Mouse (Mus musculus) C2C12 (cell line): ENCODE data around the gene Sfmbt2. TPM values are rescaled to one million over a fixed set of nuclear protein-coding genes. Genes with fewer than 3 reads are reported as not detected.
A peak's percentile ranks its signal among the peaks of the same experiment; 100 is the strongest.

ENCODE experiments used
- H3K27me3 ChIP-seq: one replicate; pipeline ENCODE4 v1.6.1; 2011; ENCODE audit not compliant: control insufficient read depth, insufficient read depth, insufficient read length
- H3K36me3 ChIP-seq: one replicate; pipeline ENCODE4 v1.6.1; 2011; ENCODE audit not compliant: control insufficient read depth, insufficient read depth
- H3K4me3 ChIP-seq: one replicate; pipeline ENCODE4 v1.5.1; 2011; ENCODE audit warnings: mild to moderate bottlenecking, control low read depth; ENCODE audit not compliant: poor library complexity, insufficient read depth, severe bottlenecking
- H3K79me2 ChIP-seq: one replicate; pipeline ENCODE4 v1.6.1; 2011; ENCODE audit not compliant: control insufficient read depth, insufficient read depth
- H3K79me3 ChIP-seq: one replicate; pipeline ENCODE4 v1.6.1; 2011; ENCODE audit warnings: low read depth, control low read depth
- H3ac ChIP-seq: one replicate; pipeline ENCODE3; 2011; ENCODE audit warnings: low read depth; ENCODE audit not compliant: control insufficient read depth, insufficient read length
- CEBPB ChIP-seq: IDR thresholded peaks from one replicate; pipeline ENCODE4 v1.6.1; 2011; ENCODE audit warnings: low read depth, mild to moderate bottlenecking, control low read depth, moderate library complexity
- CTCF ChIP-seq: IDR thresholded peaks from one replicate; pipeline ENCODE4 v1.5.1; 2011; ENCODE audit not compliant: control insufficient read depth, insufficient read depth, insufficient read length
- FOSL1 ChIP-seq: IDR thresholded peaks from one replicate; pipeline ENCODE4 v1.8.0; 2011; ENCODE audit warnings: mild to moderate bottlenecking, low read length; ENCODE audit not compliant: poor library complexity, insufficient read depth, severe bottlenecking
- MAX ChIP-seq: IDR thresholded peaks from one replicate; pipeline ENCODE4 v1.6.1; 2011; ENCODE audit warnings: mild to moderate bottlenecking, control low read depth
- MYOD1 ChIP-seq: IDR thresholded peaks from one replicate; pipeline ENCODE4 v1.6.1; 2011; ENCODE audit warnings: low read depth; ENCODE audit not compliant: control insufficient read depth, insufficient read length
- MYOG ChIP-seq: IDR thresholded peaks from one replicate; pipeline ENCODE4 v1.6.1; 2011; ENCODE audit not compliant: control insufficient read depth, insufficient read length; ENCODE audit errors: extremely low read depth
- USF1 ChIP-seq: IDR thresholded peaks from one replicate; pipeline ENCODE4 v1.6.1; 2011; ENCODE audit warnings: low read depth, mild to moderate bottlenecking, control low read depth, moderate library complexity
- polyA plus RNA-seq: library from polyadenylated mRNA; unstranded; fragments of >200 nt; fragmentation: generic; extraction: Trizol; gene quantifications from one replicate; pipeline ENCODE4 v1.2.1, GENCODE M21; 2012; ENCODE audit warnings: missing spikeins

Sfmbt2 gene
- polyA plus RNA-seq, 1 experiment = 0.11 TPM

DNA sequence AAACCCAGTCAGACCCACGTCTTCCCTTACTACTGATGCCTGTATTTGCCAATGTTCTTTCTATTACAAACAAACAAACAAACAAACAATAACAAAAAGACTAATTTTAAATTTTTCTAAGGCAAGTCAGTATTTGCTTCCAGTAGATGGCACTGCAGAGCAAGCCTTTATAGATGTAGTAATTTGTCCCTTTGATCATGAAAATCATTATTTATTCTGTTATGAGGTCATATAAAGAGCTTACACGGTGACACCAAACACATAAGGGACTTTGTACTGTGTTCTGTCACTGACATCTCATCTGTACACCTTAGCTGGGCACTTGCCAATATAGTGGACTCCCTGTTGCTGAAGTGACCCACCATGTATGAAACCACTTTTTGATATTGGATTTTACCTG lies 4.0 kb upstream of the Sfmbt2 start:
- H3K36me3 ChIP-seq = no peaks in the 10 kb centered on the region
- H3K4me3 ChIP-seq = no peak overlapping the region
- H3ac ChIP-seq = no peak overlapping the region
- TF ChIP-seq MYOD1 = no peak
- no peaks in the 10 kb centered on the region for H3K79me3 ChIP-seq
- no peaks in the 10 kb centered on the region for H3K79me2 ChIP-seq
- peaks cover 6% of the 10 kb centered on the region for H3K27me3 ChIP-seq

DNA sequence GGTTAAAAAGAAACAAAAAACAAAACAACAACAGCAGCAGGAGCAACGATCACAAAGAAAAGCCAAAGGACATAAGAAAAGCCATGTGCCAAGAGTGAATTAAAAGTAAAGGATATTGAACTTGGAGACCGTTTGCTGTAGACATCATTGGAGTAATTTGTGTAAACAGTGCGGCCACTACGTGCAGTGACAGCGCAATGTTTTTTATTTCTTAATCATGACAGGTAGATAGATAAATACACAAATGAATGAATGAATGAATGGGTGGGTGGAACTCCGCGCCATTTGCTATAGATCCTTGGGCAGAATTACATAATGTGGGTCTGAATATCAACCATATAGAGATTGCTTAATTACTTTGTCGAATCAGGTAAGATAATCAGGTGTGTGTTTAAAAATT lies 634 bp upstream of the Sfmbt2 start:
- Histone ChIP-seq H3ac (no peak overlapping the region), H3K36me3 (no peaks in the 10 kb centered on the region), H3K79me3 (no peaks in the 10 kb centered on the region), H3K4me3 (no peak overlapping the region), H3K79me2 (no peaks in the 10 kb centered on the region), H3K27me3 (peaks cover 17% of the 10 kb centered on the region)
- TF ChIP-seq FOSL1 = no peak
- no peak for TF ChIP-seq MAX
- TF ChIP-seq CEBPB = no peak
- TF ChIP-seq MYOD1 = no peak
- no peak for TF ChIP-seq USF1
- no peak for TF ChIP-seq MYOG
- TF ChIP-seq CTCF = no peak

DNA sequence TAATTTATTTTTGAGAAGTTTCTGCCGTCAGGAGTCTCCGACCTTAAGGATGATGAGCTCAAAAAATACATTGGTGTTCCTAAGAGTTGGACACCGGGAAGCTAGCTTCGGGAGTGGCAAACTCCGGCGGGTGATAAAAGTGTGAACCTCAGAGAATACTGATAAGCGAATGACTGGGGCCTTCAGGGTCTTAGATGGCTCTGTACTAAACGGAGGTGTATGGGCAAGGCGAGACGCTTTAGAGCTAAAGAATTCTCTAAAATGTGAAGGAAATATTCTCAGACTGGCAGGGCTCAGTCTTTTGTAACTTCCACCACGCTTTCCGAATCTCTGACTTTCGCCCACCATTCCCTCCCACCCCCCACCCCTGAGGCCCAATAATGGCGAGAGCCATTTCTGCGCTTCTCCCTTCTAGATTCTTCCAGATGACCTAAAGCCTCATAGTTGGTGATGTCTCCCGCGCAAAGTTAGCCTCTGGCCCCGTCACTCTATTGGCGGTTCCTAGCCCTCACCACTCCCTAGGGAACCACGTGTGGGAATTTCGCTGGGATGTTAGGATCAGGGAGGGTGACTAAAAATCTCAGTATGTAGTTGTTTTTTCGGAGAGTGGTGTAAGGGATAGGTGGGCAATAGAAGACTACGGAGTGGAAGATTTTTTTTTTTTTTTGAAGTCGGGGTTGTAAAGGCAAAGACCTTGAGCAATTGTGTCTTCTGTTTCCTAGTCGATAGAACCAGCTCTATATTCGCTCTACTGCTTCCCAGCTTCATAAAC lies 563 bp downstream of the Sfmbt2 start:
- peaks cover 22% of the 10 kb centered on the region for H3K27me3 ChIP-seq
- H3K79me3 ChIP-seq = no peaks in the 10 kb centered on the region
- TF ChIP-seq MYOD1 = no peak
- TF ChIP-seq MAX = no peak
- TF ChIP-seq USF1 = no peak
- TF ChIP-seq CTCF = no peak
- no peak for TF ChIP-seq MYOG
- no peak for TF ChIP-seq CEBPB
- no peak for TF ChIP-seq FOSL1
- H3ac ChIP-seq = no peak overlapping the region
- H3K36me3 ChIP-seq = no peaks in the 10 kb centered on the region
- H3K79me2 ChIP-seq = no peaks in the 10 kb centered on the region
- no peak overlapping the region for H3K4me3 ChIP-seq

DNA sequence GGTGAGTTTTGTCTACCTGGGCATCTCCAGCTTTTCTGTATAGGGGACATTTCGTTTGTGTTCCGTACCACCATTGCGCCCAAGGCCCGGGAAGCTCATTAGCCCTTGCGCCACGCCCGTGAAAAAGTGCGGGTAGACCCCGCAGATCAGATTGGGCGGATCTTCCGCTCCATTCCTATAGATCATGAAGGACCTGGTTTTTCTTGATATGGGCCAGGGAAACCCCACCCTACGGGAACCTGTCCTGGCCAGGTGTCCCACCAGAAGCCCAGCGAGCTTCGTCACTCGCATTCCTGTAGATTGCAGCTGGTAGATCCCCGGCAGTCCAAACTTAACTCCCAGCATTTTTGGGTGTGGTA lies 1.1 kb downstream of the Sfmbt2 start:
- Histone ChIP-seq H3K27me3 (peaks cover 22% of the 10 kb centered on the region), H3ac (no peak overlapping the region), H3K79me3 (no peaks in the 10 kb centered on the region), H3K79me2 (no peaks in the 10 kb centered on the region), H3K36me3 (no peaks in the 10 kb centered on the region), H3K4me3 (no peak overlapping the region)
- TF ChIP-seq MYOG (no peak), USF1 (no peak), CTCF (no peak), MAX (no peak), MYOD1 (no peak), CEBPB (no peak), FOSL1 (no peak)

DNA sequence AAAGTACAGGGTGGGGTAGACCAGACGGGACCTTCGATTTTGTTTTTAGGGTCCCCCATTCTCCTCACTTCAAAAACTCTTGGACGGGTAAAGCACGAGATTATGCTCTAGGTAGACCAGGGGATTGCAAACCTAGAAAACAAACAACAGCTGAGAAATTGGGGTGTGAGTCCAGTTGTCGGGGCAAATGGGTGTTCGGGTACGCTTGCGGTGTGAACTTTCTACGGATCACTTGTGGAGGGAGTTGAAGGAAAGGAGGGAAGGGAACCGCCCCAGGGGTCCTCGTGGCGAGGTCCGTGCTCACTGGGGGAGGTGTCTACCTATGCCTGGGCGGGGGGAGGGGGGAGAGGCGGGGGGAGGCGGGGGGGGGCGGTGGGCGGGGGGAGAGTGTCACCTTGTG lies 1.6 kb downstream of the Sfmbt2 start:
- no peak overlapping the region for H3K4me3 ChIP-seq
- H3K27me3 ChIP-seq = peaks cover 22% of the 10 kb centered on the region
- no peaks in the 10 kb centered on the region for H3K79me2 ChIP-seq
- no peaks in the 10 kb centered on the region for H3K79me3 ChIP-seq
- TF ChIP-seq CTCF (no peak), CEBPB (no peak), MAX (no peak), MYOG (no peak), MYOD1 (no peak), USF1 (no peak), FOSL1 (no peak)
- no peaks in the 10 kb centered on the region for H3K36me3 ChIP-seq
- no peak overlapping the region for H3ac ChIP-seq

DNA sequence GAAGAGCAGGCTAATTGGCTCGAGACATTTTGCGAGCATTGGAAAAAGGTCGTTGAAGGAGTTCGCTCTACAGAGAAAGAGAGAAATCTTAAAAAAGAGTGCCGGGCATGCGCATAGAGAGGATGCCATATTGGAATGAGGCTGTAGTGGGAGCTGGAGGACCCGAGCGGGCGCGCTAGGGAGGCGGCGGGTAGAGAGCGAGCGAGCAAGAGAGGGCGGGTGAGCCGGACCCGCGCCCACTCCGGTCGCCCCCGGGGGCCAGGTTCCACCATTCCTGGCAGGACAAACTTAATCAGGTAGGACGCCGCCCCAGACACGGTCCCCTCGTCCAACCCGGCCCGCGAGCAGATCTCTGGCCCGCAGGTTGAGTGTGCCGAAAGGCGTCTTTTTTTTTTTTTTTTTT lies 2.0 kb downstream of the Sfmbt2 start:
- Histone ChIP-seq H3K79me3 (no peaks in the 10 kb centered on the region), H3K79me2 (no peaks in the 10 kb centered on the region), H3K27me3 (peaks cover 22% of the 10 kb centered on the region), H3K4me3 (no peak overlapping the region), H3K36me3 (no peaks in the 10 kb centered on the region), H3ac (peak overlapping the region; percentile 69)
- no peak for TF ChIP-seq MYOD1
- TF ChIP-seq MYOG = no peak
- TF ChIP-seq USF1 = no peak
- TF ChIP-seq MAX = no peak
- no peak for TF ChIP-seq CTCF
- TF ChIP-seq CEBPB = no peak
- no peak for TF ChIP-seq FOSL1
